Mouse (Mus musculus): Measurements from ENCODE around the gene Trim3.

Trim3 gene

DNA sequence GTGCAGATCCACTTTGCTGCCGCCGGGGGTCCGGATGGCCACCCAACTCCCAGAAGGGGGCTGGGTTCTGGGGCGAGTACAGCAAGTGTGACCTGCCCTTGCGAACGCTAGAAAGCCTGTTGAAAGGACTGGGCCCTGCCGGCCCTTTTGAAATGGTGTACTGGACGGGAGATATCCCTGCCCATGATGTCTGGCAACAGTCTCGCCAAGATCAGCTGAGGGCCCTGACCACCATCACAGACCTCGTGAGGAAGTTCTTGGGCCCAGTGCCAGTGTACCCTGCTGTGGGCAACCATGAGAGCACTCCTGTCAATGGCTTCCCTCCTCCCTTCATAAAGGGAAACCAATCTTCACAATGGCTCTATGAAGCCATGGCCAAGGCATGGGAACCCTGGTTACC, 77.8 kb downstream of the Trim3 start:
- DNase-seq: no peak

All from kidney, postnatal 36 days (tissue).